Mouse (Mus musculus) midbrain, embryonic 13.5 days (tissue): ENCODE data around the gene Fam69a. TPM values are rescaled to one million over a fixed set of nuclear protein-coding genes. Genes with fewer than 3 reads are reported as not detected.
"Not testable (repeated sequence)": the region's sequence is repeated elsewhere in the genome, so short reads cannot be mapped to it uniquely, and the experiment has no call there.

Source experiments
- ATAC-seq: fragments of 200-750 bp; cut with Nextera tagmentation; 2 replicates; pipeline ENCODE4 v1.8.0; 2017; ENCODE audit warnings: mild to moderate bottlenecking, moderate TSS enrichment, moderate library complexity
- H3K27ac ChIP-seq: fragments of 300-500 bp; sonication (generic); 2 replicates; pipeline ENCODE4 v1.5.1; 2015; ENCODE audit warnings: inconsistent platforms, mild to moderate bottlenecking, moderate library complexity
- H3K27me3 ChIP-seq: fragments of 300-500 bp; sonication (generic); 2 replicates; pipeline ENCODE4 v1.6.1; 2015; ENCODE audit warnings: mild to moderate bottlenecking, inconsistent platforms
- H3K36me3 ChIP-seq: fragments of 300-500 bp; sonication (generic); 2 replicates; pipeline ENCODE4 v1.6.1; 2015; ENCODE audit warnings: mild to moderate bottlenecking, inconsistent platforms
- H3K4me1 ChIP-seq: fragments of 300-500 bp; sonication (generic); replicated peaks from 2 replicates; pipeline ENCODE4 v1.6.1; 2015; ENCODE audit warnings: inconsistent platforms
- H3K4me2 ChIP-seq: fragments of 300-500 bp; sonication (generic); replicated peaks from 2 replicates; pipeline ENCODE4 v1.6.1; 2015; ENCODE audit warnings: moderate library complexity, mild to moderate bottlenecking, inconsistent platforms
- H3K4me3 ChIP-seq: fragments of 300-500 bp; sonication (generic); replicated peaks from 2 replicates; pipeline ENCODE4 v1.5.1; 2015; ENCODE audit warnings: mild to moderate bottlenecking, inconsistent platforms
- H3K9ac ChIP-seq: fragments of 300-500 bp; sonication (generic); replicated peaks from 2 replicates; pipeline ENCODE4 v1.6.1; 2015; ENCODE audit warnings: mild to moderate bottlenecking, inconsistent platforms
- H3K9me3 ChIP-seq: fragments of 300-500 bp; sonication (generic); 2 replicates; pipeline ENCODE4 v1.6.1; 2016; ENCODE audit warnings: mild to moderate bottlenecking, inconsistent platforms
- WGBS: fragments of 180-500 bp; shearing (Covaris S2); methylation state at CpG from one replicate; pipeline ENCODE4 v1.1.7; 2015; 5-methylcytosine and 5-hydroxymethylcytosine counted together
- polyA plus RNA-seq: library from polyadenylated mRNA; unstranded; fragments of >200 nt; fragmentation: Nextera tagmentation; extraction: Ambion mirVana; gene quantifications from 2 replicates; pipeline ENCODE4 v1.2.1, GENCODE M21; 2015

Fam69a gene
- polyA plus RNA-seq, 1 experiment from 2014 or later = 36.0 TPM

DNA sequence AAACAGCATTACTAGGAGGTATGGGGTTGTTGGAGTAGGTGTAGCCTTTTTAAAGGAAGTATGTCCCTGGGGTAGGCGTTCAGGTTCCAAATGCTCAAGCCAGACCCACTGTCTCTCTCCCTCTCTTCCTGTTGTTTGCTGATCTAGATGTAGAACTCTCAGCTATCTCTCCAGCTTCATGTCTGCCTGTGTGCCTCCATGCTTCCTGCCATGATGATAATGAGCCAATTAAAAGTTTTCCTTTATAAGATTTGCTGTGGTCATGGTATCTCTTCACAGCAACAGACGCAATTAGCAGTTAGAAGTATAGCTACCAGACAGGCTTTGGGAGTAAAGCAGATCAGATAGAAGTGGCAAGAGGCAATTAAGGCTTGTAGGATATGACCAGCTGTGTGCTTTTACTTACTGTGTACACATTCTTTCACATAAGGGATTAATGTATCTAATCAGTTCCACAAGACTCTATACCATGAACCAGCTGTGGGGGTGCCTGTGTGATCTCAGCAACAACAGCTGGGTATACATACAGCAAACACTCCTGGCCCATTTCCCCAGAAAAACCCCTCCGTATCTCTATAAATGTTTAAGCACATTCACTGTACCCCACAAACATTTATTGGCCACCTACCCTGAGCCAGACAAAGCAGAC lies 9.1 kb downstream of the Fam69a start:
- ATAC-seq = no peak
- no peaks in the 10 kb centered on the region for H3K27me3 ChIP-seq
- H3K4me1 ChIP-seq = peaks cover 6% of the 10 kb centered on the region
- H3K36me3 ChIP-seq = no peaks in the 10 kb centered on the region
- no peaks in the 10 kb centered on the region for H3K9me3 ChIP-seq
- H3K4me3 ChIP-seq = no peak overlapping the region
- 89% methylated on average over 3 of the region's 3 CpGs for WGBS
- H3K4me2 ChIP-seq = no peak overlapping the region
- H3K27ac ChIP-seq = no peak overlapping the region
- no peak overlapping the region for H3K9ac ChIP-seq

- Histone ChIP-seq H3K4me2 (no peak overlapping the region), H3K27ac (no peak overlapping the region), H3K27me3 (no peaks in the 10 kb centered on the region), H3K4me3 (no peak overlapping the region), H3K4me1 (peaks cover 6% of the 10 kb centered on the region), H3K36me3 (no peaks in the 10 kb centered on the region), H3K9me3 (no peaks in the 10 kb centered on the region), H3K9ac (no peak overlapping the region)
- 55% methylated on average over 2 of the region's 2 CpGs for WGBS
- ATAC-seq = no peak
Measured at GRCm38 (mm10) chr5:107973310-107973709, 13.6 kb downstream of the Fam69a start.

GRCm38 (mm10) chr5:107972444-107973272 lies 14.2 kb downstream of the Fam69a start:
- no peak for ATAC-seq
- no peaks in the 10 kb centered on the region for H3K27me3 ChIP-seq
- no peak overlapping the region for H3K4me3 ChIP-seq
- H3K9me3 ChIP-seq = no peaks in the 10 kb centered on the region
- no peak overlapping the region for H3K9ac ChIP-seq
- H3K4me2 ChIP-seq = no peak overlapping the region
- H3K4me1 ChIP-seq = peaks cover 6% of the 10 kb centered on the region
- no peaks in the 10 kb centered on the region for H3K36me3 ChIP-seq
- 82% methylated on average over 13 of the region's 13 CpGs for WGBS
- H3K27ac ChIP-seq = no peak overlapping the region

DNA sequence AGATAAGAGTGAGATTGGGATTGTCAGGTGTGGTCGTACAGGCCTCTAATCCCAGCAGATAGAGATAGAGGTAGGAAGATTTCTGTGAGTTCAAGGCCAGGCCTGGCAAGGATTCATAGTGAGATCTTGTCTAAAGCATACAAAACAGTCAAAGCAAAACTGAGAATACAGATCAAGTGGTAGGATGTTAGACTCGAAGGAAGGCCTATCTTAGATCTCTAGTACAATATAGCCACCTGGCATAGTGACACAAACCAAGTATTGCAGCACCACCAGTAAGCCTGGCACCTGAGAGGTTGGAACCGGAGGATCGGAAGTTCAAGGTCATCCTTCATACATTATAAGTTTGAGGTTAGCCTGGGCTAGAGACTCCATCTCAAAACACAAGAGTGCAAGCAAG lies 15.8 kb downstream of the Fam69a start:
- Histone ChIP-seq H3K27me3 (no peaks in the 10 kb centered on the region), H3K4me2 (no peak overlapping the region), H3K4me1 (peaks cover 6% of the 10 kb centered on the region), H3K27ac (no peak overlapping the region), H3K36me3 (no peaks in the 10 kb centered on the region), H3K9me3 (no peaks in the 10 kb centered on the region), H3K9ac (no peak overlapping the region), H3K4me3 (no peak overlapping the region)
- 89% methylated on average over 4 of the region's 4 CpGs for WGBS
- no peak for ATAC-seq

- H3K4me3 ChIP-seq, H3K9me3 ChIP-seq, H3K36me3 ChIP-seq, H3K4me2 ChIP-seq, H3K9ac ChIP-seq, H3K27me3 ChIP-seq, H3K4me1 ChIP-seq, ATAC-seq, H3K27ac ChIP-seq: not testable (repeated sequence)
- WGBS = 74% methylated on average over 1 of the region's 1 CpGs
Measured at GRCm38 (mm10) chr5:107969818-107970217, 17.1 kb downstream of the Fam69a start.

GRCm38 (mm10) chr5:107968079-107968478 lies 18.8 kb downstream of the Fam69a start:
- Histone ChIP-seq H3K36me3 (no peaks in the 10 kb centered on the region), H3K4me2 (no peak overlapping the region), H3K27ac (no peak overlapping the region), H3K4me1 (peaks cover under 1% of the 10 kb centered on the region; the same call in 1 of the 2 replicates), H3K4me3 (no peak overlapping the region), H3K27me3 (no peaks in the 10 kb centered on the region), H3K9me3 (no peaks in the 10 kb centered on the region), H3K9ac (no peak overlapping the region)
- ATAC-seq = no peak
- WGBS = over 99% methylated on average over 3 of the region's 3 CpGs

DNA sequence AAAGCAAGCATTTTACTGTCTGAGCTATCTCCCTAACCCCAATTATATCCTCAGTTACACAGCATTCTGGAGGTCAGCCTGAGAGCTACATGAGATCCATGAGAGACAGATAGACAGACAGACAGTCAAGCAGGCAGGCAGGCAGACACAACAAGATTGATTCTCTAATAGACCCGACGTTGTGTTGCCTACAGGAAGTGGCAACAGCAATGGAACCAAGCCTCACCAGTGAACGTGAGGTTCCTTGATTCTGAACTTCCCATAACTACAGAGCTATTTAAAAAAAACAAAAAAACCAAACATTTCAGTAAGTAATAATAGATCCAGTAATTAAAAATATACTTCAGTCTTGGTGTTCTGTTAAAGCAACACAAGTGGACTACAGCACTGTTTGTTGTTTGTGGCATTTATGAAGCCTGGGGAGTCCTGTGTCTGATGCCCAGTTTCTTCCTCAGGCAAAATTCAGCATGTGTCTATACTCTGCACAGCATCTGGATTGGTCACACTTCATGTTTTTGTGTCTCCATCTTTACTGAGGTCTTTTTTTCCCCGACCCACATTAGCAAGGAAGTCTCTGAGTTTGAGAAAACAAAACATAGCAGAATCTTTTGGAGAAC lies 19.9 kb downstream of the Fam69a start:
- H3K4me3 ChIP-seq = no peak overlapping the region
- 85% methylated on average over 4 of the region's 4 CpGs for WGBS
- H3K4me2 ChIP-seq = no peak overlapping the region
- no peaks in the 10 kb centered on the region for H3K27me3 ChIP-seq
- no peaks in the 10 kb centered on the region for H3K9me3 ChIP-seq
- no peak for ATAC-seq
- H3K9ac ChIP-seq = no peak overlapping the region
- H3K36me3 ChIP-seq = no peaks in the 10 kb centered on the region
- H3K4me1 ChIP-seq = no peaks in the 10 kb centered on the region
- no peak overlapping the region for H3K27ac ChIP-seq

GRCm38 (mm10) chr5:107966156-107966555 lies 20.7 kb downstream of the Fam69a start:
- 85% methylated on average over 3 of the region's 3 CpGs for whole genome bisulfite sequencing
- Histone ChIP-seq H3K4me1 (no peaks in the 10 kb centered on the region), H3K4me3 (no peak overlapping the region), H3K27ac (no peak overlapping the region), H3K36me3 (no peaks in the 10 kb centered on the region), H3K27me3 (no peaks in the 10 kb centered on the region), H3K4me2 (no peak overlapping the region), H3K9ac (no peak overlapping the region), H3K9me3 (no peaks in the 10 kb centered on the region)
- ATAC-seq = no peak

- H3K27ac ChIP-seq = no peak overlapping the region
- no peak for ATAC-seq
- 83% methylated on average over 9 of the region's 9 CpGs for WGBS
- no peaks in the 10 kb centered on the region for H3K27me3 ChIP-seq
- no peak overlapping the region for H3K9ac ChIP-seq
- H3K4me1 ChIP-seq = no peaks in the 10 kb centered on the region; the same call in 1 of the 2 replicates
- H3K4me2 ChIP-seq = no peak overlapping the region
- no peak overlapping the region for H3K4me3 ChIP-seq
- H3K36me3 ChIP-seq = no peaks in the 10 kb centered on the region
- no peaks in the 10 kb centered on the region for H3K9me3 ChIP-seq
Measured at GRCm38 (mm10) chr5:107965355-107965991, 21.4 kb downstream of the Fam69a start.

- 82% methylated on average over 2 of the region's 2 CpGs for WGBS
- Histone ChIP-seq H3K9ac (no peak overlapping the region), H3K4me1 (no peaks in the 10 kb centered on the region; the same call in 1 of the 2 replicates), H3K27ac (no peak overlapping the region), H3K36me3 (no peaks in the 10 kb centered on the region), H3K4me2 (no peak overlapping the region), H3K27me3 (no peaks in the 10 kb centered on the region), H3K9me3 (no peaks in the 10 kb centered on the region), H3K4me3 (no peak overlapping the region)
- ATAC-seq = no peak
Measured at GRCm38 (mm10) chr5:107964031-107964758, 22.7 kb downstream of the Fam69a start.

GRCm38 (mm10) chr5:107961438-107962251 lies 25.2 kb downstream of the Fam69a start:
- Histone ChIP-seq H3K9me3 (no peaks in the 10 kb centered on the region), H3K36me3 (no peaks in the 10 kb centered on the region), H3K4me1 (no peaks in the 10 kb centered on the region; the same call in 1 of the 2 replicates), H3K4me2 (no peak overlapping the region), H3K9ac (no peak overlapping the region), H3K27ac (no peak overlapping the region), H3K27me3 (no peaks in the 10 kb centered on the region), H3K4me3 (no peak overlapping the region)
- whole genome bisulfite sequencing = 85% methylated on average over 16 of the region's 16 CpGs
- no peak for ATAC-seq
